8 mouse cellular contexts compared by ENCODE assay signal in the genomic region with DNA sequence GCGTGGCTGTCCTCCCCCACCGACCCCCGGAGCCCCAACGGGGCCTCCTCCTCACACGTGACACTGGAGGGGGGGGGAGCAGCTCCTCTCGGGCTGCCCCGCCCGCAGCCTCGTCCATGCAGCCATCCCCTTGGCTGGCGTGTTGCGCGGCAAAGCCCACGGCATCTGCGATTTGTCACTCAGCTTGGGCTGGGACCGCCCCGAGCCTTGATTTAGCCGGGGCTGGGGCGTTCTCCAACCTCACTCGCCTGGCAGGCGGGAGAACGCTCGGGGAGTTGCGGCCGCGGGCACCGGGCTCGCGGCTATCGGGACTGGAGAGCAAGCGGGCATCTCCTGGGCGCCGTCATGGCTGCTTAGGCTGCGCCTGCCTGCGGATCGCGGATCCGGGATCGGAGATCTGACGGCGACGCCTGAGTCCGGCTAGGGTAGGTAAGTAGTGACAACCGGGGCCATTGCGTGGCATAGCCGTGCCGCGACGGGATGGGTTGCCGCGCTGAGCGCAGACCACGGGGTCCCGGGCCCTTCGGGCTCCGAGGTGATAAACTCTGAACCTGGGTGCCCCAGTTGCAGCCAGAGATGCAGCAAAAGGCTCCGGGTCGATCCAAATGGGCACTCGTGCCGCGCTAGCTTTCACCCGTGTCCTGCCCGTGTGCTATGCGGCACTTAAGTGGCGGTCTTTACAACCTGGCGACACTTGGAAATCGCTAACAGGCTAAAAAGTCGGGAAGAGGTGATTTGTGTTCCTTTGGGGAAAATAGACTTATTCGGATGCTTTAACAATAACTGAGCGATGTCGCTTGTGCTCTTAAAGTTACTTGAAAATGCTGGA. TPM values are rescaled to one million over a fixed set of nuclear protein-coding genes. Genes with fewer than 3 reads are reported as not detected.
A peak's percentile ranks its signal among the peaks of the same experiment; 100 is the strongest.
DNase-seq lines count a peak whose midpoint lies in the region; TF ChIP-seq lines count a peak whose summit lies in the region.

No protein-coding gene starts in this region.

- H3K79me2 ChIP-seq in macrophage (ENCODE audit: inconsistent target), result no peaks in the 10 kb centered on the region

- H3K27ac ChIP-seq in cortical plate, adult 2 months (ENCODE audit: insufficient read depth, low read length), result no peak overlapping the region
- H3K27ac ChIP-seq in macrophage, result no peak overlapping the region

- peak overlapping the region; percentile 51 for H3K4me3 ChIP-seq in cortical plate, adult 2 months (ENCODE audit: insufficient read depth, low read length)
- peak overlapping the region; percentile 3; the same call in 1 of the 2 replicates for H3K4me3 ChIP-seq in macrophage (ENCODE audit: inconsistent target)

- WGBS in macrophage (ENCODE audit: missing documents), result 42% methylated on average over 63 of the region's 70 CpGs

- DNase-seq in adrenal gland, adult 18-20 months (ENCODE audit: low spot score in 2 of 2), result peak; percentile 52 to 60
- peak; percentile 79 for DNase-seq in gastrocnemius, postnatal 10 days
- DNase-seq in induced T-regulatory cell, adult 2 months (ENCODE audit: low read depth), result peak; percentile 67
- DNase-seq in left cerebral cortex, adult 9 months (ENCODE audit: low spot score in 2 of 2), result peak; percentile 25 to 59
- DNase-seq in right cerebral cortex, adult 2 months (ENCODE audit: low spot score in 2 of 2), result peak; percentile 61 to 68
- peak; percentile 80 for DNase-seq in urinary bladder, postnatal 14 days (ENCODE audit: low spot score)

- no peaks in the 10 kb centered on the region for H3K36me3 ChIP-seq in macrophage (ENCODE audit: inconsistent target)

- TF ChIP-seq CTCF in cortical plate, adult 2 months (IDR thresholded peaks at IDR 0.05; ENCODE audit: extremely low read depth, insufficient read depth, low read length), result no peak

- no peaks in the 10 kb centered on the region for H3K4me1 ChIP-seq in cortical plate, adult 2 months (ENCODE audit: control insufficient read depth, insufficient read depth, low read length)

- TF ChIP-seq POLR2A in cortical plate, adult 2 months (IDR thresholded peaks at IDR 0.05; ENCODE audit: extremely low read depth, insufficient read depth, low read length), result peak; percentile 47; the same call in 1 of the 2 replicates

RNA-seq across cellular contexts. Expression of gene Plagl1, which starts 30.5 kb away (rescaled TPM):
- total RNA-seq in adrenal gland, adult 18-20 months (2021), result 10 to 100 TPM in 1 of 2 experiments, 1 to 10 TPM in 1; 7.5 to 11.8 TPM
- 16.0 and 18.4 TPM in 2 replicates for polyA plus RNA-seq in cortical plate, adult 2 months (2012; rRNA removed)
- total RNA-seq in gastrocnemius, postnatal 10 days (2021), result 100 to 1,000 TPM; 121 to 155 TPM
- 10 to 100 TPM in 4 of 26 experiments, 1 to 10 TPM in 11, under 1 TPM in 8, not detected in 3; 0.13 to 98.4 (median 1.6) TPM for total RNA-seq in macrophage (2018; cell fraction: chromatin; rRNA removed)
- total RNA-seq in macrophage (2018; cell fraction: cytosol; rRNA removed), result 1 to 10 TPM in 3 of 26 experiments, under 1 TPM in 23; 0.04 to 9.4 (median 0.45) TPM
- total RNA-seq in macrophage (2018; cell fraction: nucleus; rRNA removed), result 10 to 100 TPM in 4 of 26 experiments, 1 to 10 TPM in 10, under 1 TPM in 12; 0.11 to 96.0 (median 1.1) TPM
- 0.06 to 0.16 TPM in 2 of 3 replicates, not detected in the other for polyA plus RNA-seq in macrophage (2018)

Comparison
In these comparisons a context has a peak if more than half of its experiments do, and no peak if none do; other contexts are left out.
1. RNA of gene Plagl1, which starts 30.5 kb away (total RNA-seq): 121 to 155 TPM in gastrocnemius, postnatal 10 days; 7.5 to 11.8 TPM in adrenal gland, adult 18-20 months; every median in the first group is over 4 times any median in the second.
2. Peak in every context shown above with its lines, with median percentiles within 50 percentile points of each other: DNase-seq.